Mouse (Mus musculus) heart, adult 2 months (tissue): ENCODE measurements around the gene Rundc1. TPM values are rescaled to one million over a fixed set of nuclear protein-coding genes. Genes with fewer than 3 reads are reported as not detected.

Experiments used
- DNase-seq, 2 experiments: peaks; one replicate each; pipeline ENCODE4 v3.0.0; 2021
- H3K27ac ChIP-seq: fragments of 200-600 bp; 2 replicates; pipeline ENCODE4 v1.8.1; 2022
- H3K27me3 ChIP-seq: fragments of 200-500 bp; 2 replicates; pipeline ENCODE4 v1.6.1; 2012; ENCODE audit warnings: mild to moderate bottlenecking, low read length, inconsistent platforms, mixed read lengths; ENCODE audit not compliant: control insufficient read depth, insufficient read depth
- H3K36me3 ChIP-seq: fragments of 200-500 bp; 2 replicates; pipeline ENCODE4 v1.6.1; 2012; ENCODE audit warnings: low read length, inconsistent platforms; ENCODE audit not compliant: control insufficient read depth, insufficient read depth
- H3K4me1 ChIP-seq: fragments of 200-500 bp; 2 replicates; pipeline ENCODE4 v1.6.1; 2011; ENCODE audit warnings: low read length; ENCODE audit not compliant: control insufficient read depth, insufficient read depth
- H3K4me3 ChIP-seq: fragments of 200-600 bp; 2 replicates; pipeline ENCODE4 v1.8.1; 2022
- H3K79me2 ChIP-seq: fragments of 200-500 bp; replicated peaks from 2 replicates; pipeline ENCODE4 v1.6.1; 2012; ENCODE audit warnings: mild to moderate bottlenecking, inconsistent platforms, low read length, moderate library complexity, mixed read lengths; ENCODE audit not compliant: control insufficient read depth, insufficient read depth
- H3K9ac ChIP-seq: fragments of 200-500 bp; 2 replicates; pipeline ENCODE4 v1.6.1; 2012; ENCODE audit warnings: low read depth, mild to moderate bottlenecking, control low read depth, inconsistent platforms, low read length, mixed read lengths
- CTCF ChIP-seq: fragments of 200-600 bp; IDR thresholded peaks from 2 replicates; pipeline ENCODE4 v1.8.1; 2022; ENCODE audit warnings: antibody characterized with exemption, mild to moderate bottlenecking, moderate library complexity
- EP300 ChIP-seq: fragments of 200-500 bp; IDR thresholded peaks from 2 replicates; pipeline ENCODE4 v1.6.1; 2011; ENCODE audit warnings: low read depth, low read length, control low read depth; ENCODE audit not compliant: insufficient read depth
- POLR2A ChIP-seq: fragments of 200-500 bp; IDR thresholded peaks from 2 replicates; pipeline ENCODE4 v1.6.1; 2011; ENCODE audit warnings: mild to moderate bottlenecking, low read depth, low read length, control low read depth; ENCODE audit not compliant: insufficient read depth
- WGBS: fragments of 180-500 bp; shearing (Covaris S2); methylation state at CpG from one replicate; pipeline ENCODE4 v1.1.7; 2018; 5-methylcytosine and 5-hydroxymethylcytosine counted together
- intact Hi-C: fragments of 180-260 bp; cut with DNase I; formaldehyde crosslinking; loops from one replicate; pipeline ENCODE4 v1.15.1; 2025
- polyA plus RNA-seq: library from polyadenylated mRNA; depleted of rRNA; stranded (reverse); fragments of >200 nt; gene quantifications from 2 replicates; pipeline ENCODE4 v1.2.3, GENCODE M21; 2012
- total RNA-seq, 2 experiments: library from RNA; stranded (reverse); gene quantifications; 2 replicates each; pipeline ENCODE4 v1.2.3; 2021

Rundc1 gene
- total and polyA plus RNA-seq, 3 experiments: 10.1 to 12.1 (median 12.0) TPM

DNA sequence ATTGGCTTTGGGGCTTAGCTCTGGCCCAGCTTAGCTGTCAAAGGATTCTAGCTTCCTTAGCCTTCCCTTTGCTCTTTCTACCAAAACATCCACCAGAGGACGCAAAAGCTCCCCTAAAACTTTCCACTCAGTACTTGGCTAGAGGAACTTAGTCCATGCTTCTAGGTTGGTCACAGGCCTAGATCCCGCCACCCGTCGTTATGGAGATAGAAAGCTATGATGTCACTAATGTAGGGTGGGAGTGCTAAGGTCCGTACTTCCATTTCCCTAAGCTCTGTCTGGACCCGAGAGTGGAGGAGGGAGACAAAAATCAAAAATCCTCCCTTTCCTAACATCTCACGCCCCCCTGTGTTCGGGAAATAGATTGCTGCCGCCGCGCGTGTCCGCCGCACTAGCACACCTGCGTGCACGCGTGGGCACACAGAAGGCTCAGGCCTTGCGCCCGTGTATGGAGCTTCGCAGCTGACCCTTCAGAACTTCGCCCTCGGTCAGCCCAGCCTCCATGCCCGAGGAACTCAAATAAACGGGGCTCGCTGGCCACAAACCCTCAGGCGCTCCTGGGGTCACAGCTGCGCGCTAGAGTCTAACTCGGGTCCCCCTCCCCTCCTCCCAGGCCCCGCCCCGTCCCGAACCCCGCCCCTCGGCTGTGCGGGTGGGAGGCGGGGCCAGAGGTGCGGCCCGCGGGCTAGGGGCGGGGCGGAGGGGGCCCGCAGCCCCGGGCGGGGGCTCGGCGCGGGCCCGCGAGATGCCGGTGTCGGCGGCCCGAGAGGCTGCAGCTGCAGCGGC, 42.8 kb downstream of the Rundc1 start:
- intact Hi-C loops: loop anchor here (5.0 kb wide), 1 partner anchor 85 kb away; the partner anchor contains the start of genes Brca1 and Nbr1
- 1% methylated on average over 54 of the region's 54 CpGs for WGBS
- peak; percentile 81 to 84 for DNase-seq
- Histone ChIP-seq H3K4me1 (peaks cover 3% of the 10 kb centered on the region), H3K27ac (peak overlapping the region; percentile 65), H3K4me3 (peak overlapping the region; percentile 68), H3K79me2 (no peaks in the 10 kb centered on the region), H3K27me3 (no peaks in the 10 kb centered on the region), H3K9ac (peak overlapping the region; percentile 81), H3K36me3 (no peaks in the 10 kb centered on the region)
- TF ChIP-seq CTCF (peak; percentile 76), POLR2A (no peak)

DNA sequence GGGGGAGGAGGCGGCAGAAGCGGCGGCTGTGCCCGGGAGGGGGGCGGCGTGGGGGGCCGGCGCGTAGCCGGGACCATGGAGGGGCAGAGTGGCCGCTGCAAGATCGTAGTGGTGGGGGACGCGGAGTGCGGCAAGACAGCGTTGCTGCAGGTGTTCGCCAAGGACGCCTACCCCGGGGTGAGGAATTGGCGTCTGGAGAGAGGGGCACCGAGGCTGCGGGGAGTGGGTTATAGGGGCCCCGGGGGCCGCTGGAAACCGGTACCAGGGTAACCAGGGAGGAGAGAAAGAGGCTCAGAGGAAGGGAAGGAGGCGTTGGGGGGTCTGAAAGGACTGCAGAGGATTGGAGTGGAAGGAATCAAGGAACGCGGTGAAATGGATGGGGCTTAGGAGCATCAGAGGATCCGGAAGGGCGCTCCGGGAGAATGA, 43.4 kb downstream of the Rundc1 start:
- Histone ChIP-seq H3K4me1 (peaks cover 3% of the 10 kb centered on the region), H3K27me3 (no peaks in the 10 kb centered on the region), H3K9ac (peak overlapping the region; percentile 81), H3K27ac (peak overlapping the region; percentile 65), H3K79me2 (no peaks in the 10 kb centered on the region), H3K36me3 (no peaks in the 10 kb centered on the region), H3K4me3 (peak overlapping the region; percentile 68)
- DNase-seq: no peak
- TF ChIP-seq CTCF: no peak
- no peak for TF ChIP-seq EP300
- no peak for TF ChIP-seq POLR2A
- 1% methylated on average over 27 of the region's 31 CpGs for WGBS
- intact Hi-C loops: loop anchor here (5.0 kb wide), 1 partner anchor 84 kb away; the partner anchor contains the start of genes Brca1 and Nbr1

DNA sequence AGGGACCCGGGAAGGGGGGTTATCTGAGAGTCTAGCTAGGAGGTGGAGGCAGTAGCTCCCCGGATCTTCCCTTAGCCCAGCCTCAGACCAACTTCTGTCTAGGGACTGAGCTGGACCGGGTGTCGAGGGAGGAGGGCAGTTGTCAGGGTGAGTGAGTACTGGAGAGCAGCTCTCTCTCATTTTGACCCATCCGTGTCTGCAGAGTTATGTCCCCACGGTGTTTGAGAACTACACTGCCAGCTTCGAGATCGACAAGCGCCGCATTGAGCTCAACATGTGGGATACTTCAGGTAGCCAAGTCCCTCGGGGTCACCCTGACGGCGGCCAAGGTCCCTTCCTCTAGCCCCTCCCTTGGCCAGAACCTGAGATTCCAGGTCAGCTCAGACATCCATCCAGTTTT, 43.8 kb downstream of the Rundc1 start:
- intact Hi-C loops: loop anchor here (5.0 kb wide), 1 partner anchor 84 kb away; the partner anchor contains the start of genes Brca1 and Nbr1
- 14% methylated on average over 13 of the region's 13 CpGs for WGBS
- DNase-seq: peak in 1 of 2 experiments; percentile 41
- peak overlapping the region; percentile 81; the same call in 1 of the 2 replicates for H3K9ac ChIP-seq
- no peaks in the 10 kb centered on the region for H3K79me2 ChIP-seq
- no peaks in the 10 kb centered on the region for H3K27me3 ChIP-seq
- H3K36me3 ChIP-seq: no peaks in the 10 kb centered on the region
- H3K4me1 ChIP-seq: peaks cover 3% of the 10 kb centered on the region
- peak overlapping the region; percentile 65; the same call in 1 of the 2 replicates for H3K27ac ChIP-seq
- peak overlapping the region; percentile 68 for H3K4me3 ChIP-seq
- TF ChIP-seq CTCF (no peak), EP300 (no peak), POLR2A (no peak)

DNA sequence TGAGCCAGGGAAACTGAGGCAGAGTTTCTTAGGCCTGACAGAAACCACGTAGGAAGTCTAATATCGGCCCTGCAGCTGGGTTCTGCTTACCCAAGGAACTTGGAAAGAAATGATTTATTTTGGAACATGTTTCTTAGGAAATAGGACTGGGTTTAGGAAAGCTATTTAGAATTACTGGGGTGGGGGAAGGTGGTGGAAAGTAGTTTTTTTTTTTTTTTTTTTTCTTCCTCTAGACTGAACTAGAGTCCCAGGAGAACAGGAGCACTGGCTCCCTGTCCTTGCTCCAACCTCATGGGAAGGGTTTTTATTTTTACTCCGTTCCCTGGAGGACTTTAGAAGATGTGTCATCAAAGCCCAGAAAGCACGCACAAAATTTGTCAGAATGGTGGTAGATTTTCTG, 44.3 kb downstream of the Rundc1 start:
- TF ChIP-seq POLR2A: no peak
- no peak for TF ChIP-seq EP300
- TF ChIP-seq CTCF: no peak
- 66% methylated on average over 4 of the region's 4 CpGs for WGBS
- no peak for DNase-seq
- Histone ChIP-seq H3K79me2 (no peaks in the 10 kb centered on the region), H3K27me3 (no peaks in the 10 kb centered on the region), H3K4me1 (peaks cover 3% of the 10 kb centered on the region), H3K36me3 (no peaks in the 10 kb centered on the region), H3K4me3 (no peak overlapping the region; the same call in 1 of the 2 replicates), H3K9ac (no peak overlapping the region), H3K27ac (peak overlapping the region; percentile 65; the same call in 1 of the 2 replicates)
- intact Hi-C loops: loop anchor here (5.0 kb wide), 1 partner anchor 83 kb away; the partner anchor contains the start of genes Brca1 and Nbr1

DNA sequence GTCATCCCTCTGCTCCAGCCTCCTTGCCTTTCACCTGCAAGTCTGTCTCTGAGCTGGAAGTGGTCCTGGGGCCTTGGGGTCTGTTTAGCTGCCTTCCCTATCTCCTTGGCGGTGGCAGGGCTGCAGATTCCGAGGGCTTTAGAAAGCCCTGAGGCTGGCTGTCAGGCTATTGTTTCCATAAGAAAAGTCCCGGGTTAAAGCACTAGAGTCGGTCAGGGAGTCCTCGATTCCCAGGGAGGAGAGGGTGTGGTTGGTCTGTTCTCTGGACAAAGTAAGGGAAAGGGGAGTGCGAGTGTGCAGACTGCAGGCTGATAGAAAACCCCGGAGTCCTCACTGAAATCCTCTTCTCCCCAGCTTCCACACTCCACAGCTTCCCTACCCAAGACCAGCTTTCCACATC, 45.3 kb downstream of the Rundc1 start:
- Histone ChIP-seq H3K79me2 (no peaks in the 10 kb centered on the region), H3K9ac (no peak overlapping the region), H3K27ac (no peak overlapping the region), H3K36me3 (no peaks in the 10 kb centered on the region), H3K4me3 (no peak overlapping the region), H3K4me1 (peaks cover 3% of the 10 kb centered on the region), H3K27me3 (no peaks in the 10 kb centered on the region)
- 32% methylated on average over 7 of the region's 7 CpGs for WGBS
- TF ChIP-seq POLR2A: no peak
- TF ChIP-seq EP300: no peak
- TF ChIP-seq CTCF: no peak
- intact Hi-C loops: no loop called here
- DNase-seq: no peak

DNA sequence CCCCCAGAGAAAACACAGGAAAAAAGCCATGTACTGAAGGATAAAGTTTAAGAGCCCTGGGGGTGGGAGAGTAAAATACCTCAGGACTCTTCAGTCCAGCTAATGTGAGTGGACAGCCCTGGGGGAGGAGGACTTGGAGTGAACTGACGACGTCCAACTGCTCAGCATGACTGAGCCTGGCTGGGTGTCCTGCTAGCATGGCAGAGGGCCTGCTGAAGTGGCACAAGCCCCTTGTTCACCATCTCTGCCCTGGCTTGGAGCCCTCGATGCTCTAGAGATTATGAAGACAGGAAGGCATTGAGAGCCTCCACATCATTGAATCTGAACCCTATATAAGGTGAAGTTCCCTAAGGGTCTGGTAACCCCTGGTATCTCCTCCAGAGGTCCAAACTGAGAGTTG, 47.0 kb downstream of the Rundc1 start:
- Histone ChIP-seq H3K9ac (no peak overlapping the region), H3K27me3 (no peaks in the 10 kb centered on the region), H3K4me3 (no peak overlapping the region), H3K4me1 (peaks cover 1% of the 10 kb centered on the region), H3K79me2 (no peaks in the 10 kb centered on the region), H3K27ac (no peak overlapping the region), H3K36me3 (no peaks in the 10 kb centered on the region)
- no peak for TF ChIP-seq CTCF
- no peak for TF ChIP-seq EP300
- TF ChIP-seq POLR2A: no peak
- WGBS: 48% methylated on average over 3 of the region's 3 CpGs
- no peak for DNase-seq
- intact Hi-C loops: no loop called here
